Mouse (Mus musculus) hindbrain, embryonic 12.5 days (tissue): ENCODE results near the gene Atp5j2. TPM values are rescaled to one million over a fixed set of nuclear protein-coding genes. Genes with fewer than 3 reads are reported as not detected.
"Not testable (repeated sequence)": the region's sequence is repeated elsewhere in the genome, so short reads cannot be mapped to it uniquely, and the experiment has no call there.

Experiments
- ATAC-seq: fragments of 200-750 bp; cut with Nextera tagmentation; 2 replicates; pipeline ENCODE4 v1.8.0; 2017; ENCODE audit warnings: moderate TSS enrichment; ENCODE audit not compliant: low FRiP score
- H3K27ac ChIP-seq: fragments of 300-500 bp; sonication (generic); 2 replicates; pipeline ENCODE4 v1.5.1; 2016; ENCODE audit warnings: mild to moderate bottlenecking
- H3K27me3 ChIP-seq: fragments of 300-500 bp; sonication (generic); 2 replicates; pipeline ENCODE4 v1.6.1; 2016; ENCODE audit warnings: mild to moderate bottlenecking
- H3K36me3 ChIP-seq: fragments of 300-500 bp; sonication (generic); 2 replicates; pipeline ENCODE4 v1.6.1; 2016; ENCODE audit warnings: mild to moderate bottlenecking
- H3K4me1 ChIP-seq: fragments of 300-500 bp; sonication (generic); 2 replicates; pipeline ENCODE4 v1.6.1; 2016
- H3K4me2 ChIP-seq: fragments of 300-500 bp; sonication (generic); replicated peaks from 2 replicates; pipeline ENCODE4 v1.6.1; 2016; ENCODE audit warnings: mild to moderate bottlenecking
- H3K4me3 ChIP-seq: fragments of 300-500 bp; sonication (generic); 2 replicates; pipeline ENCODE4 v1.5.1; 2016; ENCODE audit warnings: mild to moderate bottlenecking
- H3K9ac ChIP-seq: fragments of 300-500 bp; sonication (generic); 2 replicates; pipeline ENCODE4 v1.6.1; 2016; ENCODE audit warnings: mild to moderate bottlenecking, moderate library complexity
- H3K9me3 ChIP-seq: fragments of 300-500 bp; sonication (generic); replicated peaks from 2 replicates; pipeline ENCODE4 v1.6.1; 2016; ENCODE audit warnings: mild to moderate bottlenecking
- WGBS: fragments of 180-500 bp; shearing (Covaris S2); methylation state at CpG from one replicate; pipeline ENCODE4 v1.1.7; 2016; 5-methylcytosine and 5-hydroxymethylcytosine counted together
- polyA plus RNA-seq: library from polyadenylated mRNA; unstranded; fragments of >200 nt; fragmentation: Nextera tagmentation; extraction: Ambion mirVana; gene quantifications from 2 replicates; pipeline ENCODE4 v1.2.1, GENCODE M21; 2016

Gene Atp5j2
- polyA plus RNA-seq, 1 experiment from 2014 or later = 529 TPM

GRCm38 (mm10) chr5:145214679-145215078, 22.8 kb upstream of the Atp5j2 start:
- H3K36me3 ChIP-seq = peaks cover 63% of the 10 kb centered on the region
- no peak overlapping the region for H3K4me3 ChIP-seq
- H3K4me2 ChIP-seq = no peak overlapping the region
- H3K27ac ChIP-seq = no peak overlapping the region
- WGBS = 74% methylated on average over 4 of the region's 4 CpGs
- no peaks in the 10 kb centered on the region for H3K27me3 ChIP-seq
- ATAC-seq = no peak
- H3K9ac ChIP-seq = no peak overlapping the region
- no peaks in the 10 kb centered on the region for H3K9me3 ChIP-seq
- H3K4me1 ChIP-seq = no peaks in the 10 kb centered on the region

- Histone ChIP-seq H3K9me3 (no peaks in the 10 kb centered on the region), H3K36me3 (peaks cover 58% of the 10 kb centered on the region), H3K27me3 (no peaks in the 10 kb centered on the region), H3K4me3 (no peak overlapping the region), H3K4me1 (no peaks in the 10 kb centered on the region), H3K4me2 (no peak overlapping the region), H3K9ac (no peak overlapping the region), H3K27ac (no peak overlapping the region)
- 93% methylated on average over 3 of the region's 3 CpGs for WGBS
- no peak for ATAC-seq
These were observed 21.6 kb upstream of the Atp5j2 start for GRCm38 (mm10) chr5:145213505-145213904.

- 92% methylated on average over 4 of the region's 4 CpGs for WGBS
- H3K4me3 ChIP-seq = no peak overlapping the region
- no peaks in the 10 kb centered on the region for H3K27me3 ChIP-seq
- H3K9ac ChIP-seq = no peak overlapping the region
- H3K36me3 ChIP-seq = peaks cover 60% of the 10 kb centered on the region
- H3K4me2 ChIP-seq = no peak overlapping the region
- H3K27ac ChIP-seq = no peak overlapping the region
- ATAC-seq = no peak
- H3K4me1 ChIP-seq = no peaks in the 10 kb centered on the region
- H3K9me3 ChIP-seq = no peaks in the 10 kb centered on the region
These were observed 20.4 kb upstream of the Atp5j2 start for GRCm38 (mm10) chr5:145212216-145212615.

GRCm38 (mm10) chr5:145211340-145211739, 19.5 kb upstream of the Atp5j2 start:
- Histone ChIP-seq H3K9me3 (no peaks in the 10 kb centered on the region), H3K4me1 (no peaks in the 10 kb centered on the region), H3K36me3 (peaks cover 63% of the 10 kb centered on the region), H3K9ac (no peak overlapping the region), H3K27ac (no peak overlapping the region), H3K27me3 (no peaks in the 10 kb centered on the region), H3K4me3 (no peak overlapping the region), H3K4me2 (no peak overlapping the region)
- no peak for ATAC-seq
- WGBS = 92% methylated on average over 4 of the region's 4 CpGs

GRCm38 (mm10) chr5:145208391-145208790, 16.5 kb upstream of the Atp5j2 start:
- ATAC-seq, H3K4me2 ChIP-seq, H3K9me3 ChIP-seq, H3K27ac ChIP-seq, H3K9ac ChIP-seq, H3K27me3 ChIP-seq, H3K4me3 ChIP-seq: not testable (repeated sequence)
- Histone ChIP-seq H3K4me1 (peaks cover 11% of the 10 kb centered on the region), H3K36me3 (peaks cover 45% of the 10 kb centered on the region)
- WGBS = 53% methylated on average over 11 of the region's 11 CpGs

GRCm38 (mm10) chr5:145207954-145208353, 16.1 kb upstream of the Atp5j2 start:
- ATAC-seq = no peak

GRCm38 (mm10) chr5:145207385-145207784, 15.5 kb upstream of the Atp5j2 start:
- H3K27me3 ChIP-seq = no peaks in the 10 kb centered on the region
- no peak overlapping the region for H3K9ac ChIP-seq
- H3K9me3 ChIP-seq = no peaks in the 10 kb centered on the region
- no peak overlapping the region for H3K27ac ChIP-seq
- no peak overlapping the region for H3K4me2 ChIP-seq
- H3K4me3 ChIP-seq = no peak overlapping the region
- no peak for ATAC-seq
- H3K36me3 ChIP-seq = peaks cover 39% of the 10 kb centered on the region
- 95% methylated on average over 6 of the region's 6 CpGs for WGBS
- peaks cover 11% of the 10 kb centered on the region for H3K4me1 ChIP-seq

More at GRCm38 (mm10) chr5:145207954-145208353, 16.1 kb upstream of the Atp5j2 start:
- Histone ChIP-seq H3K36me3 (peaks cover 45% of the 10 kb centered on the region), H3K4me3 (no peak overlapping the region), H3K9me3 (no peaks in the 10 kb centered on the region), H3K9ac (no peak overlapping the region), H3K27ac (no peak overlapping the region), H3K4me2 (no peak overlapping the region), H3K27me3 (no peaks in the 10 kb centered on the region), H3K4me1 (peaks cover 11% of the 10 kb centered on the region)
- 86% methylated on average over 6 of the region's 6 CpGs for WGBS

- Histone ChIP-seq H3K4me1 (peaks cover 23% of the 10 kb centered on the region), H3K4me2 (peak overlapping the region; percentile 58), H3K36me3 (peaks cover 18% of the 10 kb centered on the region), H3K27me3 (no peaks in the 10 kb centered on the region), H3K4me3 (peak overlapping the region; percentile 56), H3K27ac (no peak overlapping the region), H3K9me3 (no peaks in the 10 kb centered on the region), H3K9ac (peak overlapping the region; percentile 20; the same call in 1 of the 2 replicates)
- WGBS = 22% methylated on average over 9 of the region's 9 CpGs
- no peak for ATAC-seq
These were observed 13.2 kb upstream of the Atp5j2 start for GRCm38 (mm10) chr5:145205041-145205440.

GRCm38 (mm10) chr5:145203936-145204691, 12.3 kb upstream of the Atp5j2 start, which contains the start of gene Zkscan5:
Gene Zkscan5, plus strand, starts transcription at chr5:145204562.
- peaks cover 27% of the 10 kb centered on the region for H3K4me1 ChIP-seq
- no peaks in the 10 kb centered on the region for H3K27me3 ChIP-seq
- ATAC-seq = peak; percentile 95
- H3K4me2 ChIP-seq = peak within 1 kb of the TSS; percentile 58
- peak within 1 kb of the TSS; percentile 88 for H3K27ac ChIP-seq
- H3K9ac ChIP-seq = peak within 1 kb of the TSS; percentile 60
- under 1% methylated on average over 22 of the region's 22 CpGs for WGBS
- H3K36me3 ChIP-seq = peaks cover 14% of the 10 kb centered on the region; the same call in 1 of the 2 replicates
- peak within 1 kb of the TSS; percentile 56 for H3K4me3 ChIP-seq
- no peaks in the 10 kb centered on the region for H3K9me3 ChIP-seq

- no peak overlapping the region for H3K9ac ChIP-seq
- H3K9me3 ChIP-seq = no peaks in the 10 kb centered on the region
- H3K27me3 ChIP-seq = no peaks in the 10 kb centered on the region
- ATAC-seq = no peak
- H3K4me2 ChIP-seq = no peak overlapping the region
- peaks cover 5% of the 10 kb centered on the region; the same call in 1 of the 2 replicates for H3K36me3 ChIP-seq
- 53% methylated on average over 3 of the region's 3 CpGs for WGBS
- H3K27ac ChIP-seq = no peak overlapping the region
- no peak overlapping the region for H3K4me3 ChIP-seq
- H3K4me1 ChIP-seq = peaks cover 27% of the 10 kb centered on the region
These were observed 10.6 kb upstream of the Atp5j2 start for GRCm38 (mm10) chr5:145202446-145202845.

- Histone ChIP-seq H3K4me2 (peak within 1 kb of the TSS; percentile 88), H3K9me3 (no peaks in the 10 kb centered on the region), H3K27ac (peak within 1 kb of the TSS; percentile 60), H3K36me3 (no peaks in the 10 kb centered on the region; the same call in 1 of the 2 replicates), H3K9ac (peak within 1 kb of the TSS; percentile 74), H3K27me3 (no peaks in the 10 kb centered on the region), H3K4me1 (peaks cover 27% of the 10 kb centered on the region), H3K4me3 (peak within 1 kb of the TSS; percentile 68)
- WGBS = 3% methylated on average over 37 of the region's 37 CpGs
- ATAC-seq = no peak
These were observed 9.6 kb upstream of the Atp5j2 start, which contains the start of gene Zkscan14 for GRCm38 (mm10) chr5:145201321-145201991. Gene Zkscan14, minus strand, starts transcription at chr5:145201868.

GRCm38 (mm10) chr5:145200387-145200786, 8.5 kb upstream of the Atp5j2 start:
- no peak overlapping the region for H3K9ac ChIP-seq
- WGBS = 80% methylated on average over 7 of the region's 7 CpGs
- H3K27me3 ChIP-seq = no peaks in the 10 kb centered on the region
- no peak for ATAC-seq
- no peak overlapping the region for H3K27ac ChIP-seq
- peaks cover 21% of the 10 kb centered on the region for H3K4me1 ChIP-seq
- peak overlapping the region; percentile 68; the same call in 1 of the 2 replicates for H3K4me3 ChIP-seq
- H3K36me3 ChIP-seq = peaks cover 11% of the 10 kb centered on the region
- no peaks in the 10 kb centered on the region for H3K9me3 ChIP-seq
- peak overlapping the region; percentile 88 for H3K4me2 ChIP-seq
